Mouse (Mus musculus): ENCODE data around the gene Pbx3.

GRCm38 (mm10) chr2:34225470-34225869 lies 147.5 kb downstream of the Pbx3 start:
- TF ChIP-seq CTCF (IDR thresholded peaks at IDR 0.05): no peak
- TF ChIP-seq EP300 (IDR thresholded peaks at IDR 0.05; ENCODE audit: insufficient read depth, low read depth, low read length): no peak
